Mouse (Mus musculus): Measurements from ENCODE around the gene Wfikkn2. TPM values are rescaled to one million over a fixed set of nuclear protein-coding genes. Genes with fewer than 3 reads are reported as not detected.

Wfikkn2 gene
- polyA plus RNA-seq, 1 experiment from 2014 or later, result 0.45 TPM

DNA sequence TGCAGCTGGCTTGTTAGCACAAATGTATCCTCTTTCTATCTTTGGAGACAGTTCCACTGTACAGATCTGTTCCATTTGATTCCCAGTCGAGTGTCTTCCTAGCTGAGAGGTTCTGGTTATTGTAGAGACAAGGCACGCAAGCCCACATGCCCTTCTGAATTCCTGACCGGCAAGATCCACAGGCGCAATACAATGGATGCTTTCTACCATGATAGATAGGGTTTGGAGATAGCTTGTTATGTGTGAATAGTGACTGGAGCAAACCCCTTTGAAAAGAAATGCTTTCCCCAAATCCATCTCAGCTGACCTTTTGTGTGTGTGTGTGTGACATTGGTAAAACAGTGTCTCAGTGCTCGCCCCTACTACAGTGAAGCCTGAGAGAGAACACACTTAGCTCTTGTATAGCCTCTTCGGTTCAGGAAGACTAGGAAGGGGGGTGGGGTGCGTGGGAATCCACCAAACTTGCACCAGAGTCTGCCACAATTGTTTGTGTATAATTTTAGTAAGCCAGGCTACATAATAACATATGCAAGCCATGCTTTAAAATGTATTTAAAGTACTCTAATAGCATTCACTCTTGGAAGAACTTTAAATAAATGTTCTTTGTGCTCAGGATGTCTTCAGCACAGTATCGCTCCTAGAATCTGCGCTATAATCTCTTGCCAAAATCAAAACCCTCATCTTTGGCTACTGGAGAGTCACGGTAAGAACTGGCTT lies 39.2 kb downstream of the Wfikkn2 start:
- TF ChIP-seq CTCF (IDR thresholded peaks at IDR 0.05; ENCODE audit: low read depth), result no peak
- no peak for DNase-seq
- Histone ChIP-seq H3K4me2 (no peak overlapping the region), H3K4me3 (ENCODE audit: low read depth, low read length) (no peak overlapping the region), H3K9ac (no peak overlapping the region), H3K36me3 (ENCODE audit: insufficient read depth) (no peaks in the 10 kb centered on the region), H3K4me1 (ENCODE audit: insufficient read depth) (no peaks in the 10 kb centered on the region), H3K27ac (ENCODE audit: low read depth) (no peak overlapping the region), H3K27me3 (ENCODE audit: insufficient read depth, low read length) (no peaks in the 10 kb centered on the region), H3K9me3 (ENCODE audit: low read depth, low read length) (no peaks in the 10 kb centered on the region)
- no peak for ATAC-seq (ENCODE audit: insufficient read depth)
- 66% methylated on average over 10 of the region's 10 CpGs for WGBS

DNA sequence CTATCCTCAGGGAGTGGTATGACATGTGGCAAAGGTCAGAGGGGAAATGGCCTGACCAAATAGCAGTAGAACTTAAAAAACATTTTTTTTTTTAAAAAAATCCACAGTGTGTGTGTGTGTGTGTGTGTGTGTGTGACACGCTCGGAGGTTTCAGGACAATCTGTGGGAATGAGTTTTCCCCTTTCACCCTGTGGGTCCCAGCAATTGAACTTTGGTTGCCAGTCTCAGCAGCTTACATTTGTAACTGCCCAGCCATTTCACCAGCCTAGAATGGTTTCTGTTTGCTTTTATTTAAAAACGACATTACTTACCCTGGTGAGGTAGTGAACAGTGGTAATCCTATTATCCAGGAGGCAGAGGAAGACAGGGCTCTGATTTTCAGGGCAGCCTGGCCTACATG lies 42.7 kb downstream of the Wfikkn2 start:
- no peaks in the 10 kb centered on the region for H3K4me1 ChIP-seq (ENCODE audit: insufficient read depth)
- WGBS, result 60% methylated on average over 3 of the region's 3 CpGs
- no peak for ATAC-seq (ENCODE audit: insufficient read depth)

DNA sequence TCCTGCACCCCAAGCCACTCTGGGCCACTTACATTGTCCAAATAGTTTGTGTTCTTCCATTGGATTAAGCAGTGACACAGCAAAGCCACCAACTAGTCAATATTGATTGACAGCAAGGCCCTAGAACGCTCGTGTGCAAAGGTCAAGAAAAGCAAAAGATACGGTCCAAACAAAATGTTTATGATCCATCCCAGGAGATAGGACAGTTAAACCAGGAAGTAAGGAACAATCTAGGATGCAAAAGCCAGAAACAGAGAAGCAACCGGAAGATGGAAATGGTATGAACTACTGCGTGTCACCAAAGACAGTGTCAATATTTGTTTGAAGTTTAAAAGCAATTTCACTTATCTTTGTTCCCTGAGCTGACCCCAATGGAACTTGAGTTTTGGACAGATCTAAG lies 43.7 kb downstream of the Wfikkn2 start:
- no peak overlapping the region for H3K27ac ChIP-seq (ENCODE audit: low read depth)
- H3K27me3 ChIP-seq (ENCODE audit: insufficient read depth, low read length), result no peaks in the 10 kb centered on the region
- no peak overlapping the region for H3K4me3 ChIP-seq (ENCODE audit: low read depth, low read length)
- DNase-seq (no peak), ATAC-seq (ENCODE audit: insufficient read depth) (no peak)
- no peaks in the 10 kb centered on the region for H3K36me3 ChIP-seq (ENCODE audit: insufficient read depth)
- no peak overlapping the region for H3K4me2 ChIP-seq
- WGBS, result 60% methylated on average over 5 of the region's 5 CpGs
- no peak for TF ChIP-seq CTCF (IDR thresholded peaks at IDR 0.05; ENCODE audit: low read depth)
- H3K9ac ChIP-seq, result no peak overlapping the region
- H3K4me1 ChIP-seq (ENCODE audit: insufficient read depth), result no peaks in the 10 kb centered on the region
- H3K9me3 ChIP-seq (ENCODE audit: low read depth, low read length), result no peaks in the 10 kb centered on the region

More for the DNA sequence above, 42.7 kb downstream of the Wfikkn2 start:
- no peak for DNase-seq
- no peak for TF ChIP-seq CTCF (IDR thresholded peaks at IDR 0.05; ENCODE audit: low read depth)
- Histone ChIP-seq H3K4me3 (ENCODE audit: low read depth, low read length) (no peak overlapping the region), H3K27ac (ENCODE audit: low read depth) (no peak overlapping the region), H3K36me3 (ENCODE audit: insufficient read depth) (no peaks in the 10 kb centered on the region), H3K9me3 (ENCODE audit: low read depth, low read length) (no peaks in the 10 kb centered on the region), H3K4me2 (no peak overlapping the region), H3K27me3 (ENCODE audit: insufficient read depth, low read length) (no peaks in the 10 kb centered on the region), H3K9ac (no peak overlapping the region)

DNA sequence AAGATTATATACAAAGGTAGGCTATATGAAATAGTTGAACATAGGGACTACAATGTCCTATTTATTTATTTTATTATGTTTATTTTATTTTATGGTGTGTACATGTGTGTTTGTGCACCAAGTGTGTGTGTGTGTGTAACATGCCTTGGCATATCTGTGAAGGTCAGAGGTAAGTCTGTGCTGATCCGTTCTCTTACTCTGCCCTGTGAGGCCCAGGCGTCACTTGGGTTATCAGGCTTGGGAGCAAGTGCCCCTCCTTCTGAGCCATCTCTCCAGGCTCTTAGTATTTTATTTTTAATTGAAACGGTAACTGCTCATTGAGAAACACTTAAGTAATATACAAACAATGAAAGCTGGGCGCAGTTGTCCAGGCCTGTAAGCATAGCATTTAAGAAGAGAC lies 45.4 kb downstream of the Wfikkn2 start:
- DNase-seq (no peak), ATAC-seq (ENCODE audit: insufficient read depth) (no peak)
- Histone ChIP-seq H3K4me3 (ENCODE audit: low read depth, low read length) (no peak overlapping the region), H3K36me3 (ENCODE audit: insufficient read depth) (no peaks in the 10 kb centered on the region), H3K9ac (no peak overlapping the region), H3K27me3 (ENCODE audit: insufficient read depth, low read length) (no peaks in the 10 kb centered on the region), H3K27ac (ENCODE audit: low read depth) (no peak overlapping the region), H3K4me2 (no peak overlapping the region), H3K4me1 (ENCODE audit: insufficient read depth) (no peaks in the 10 kb centered on the region), H3K9me3 (ENCODE audit: low read depth, low read length) (no peaks in the 10 kb centered on the region)
- no peak for TF ChIP-seq CTCF (IDR thresholded peaks at IDR 0.05; ENCODE audit: low read depth)
- 57% methylated on average over 4 of the region's 4 CpGs for WGBS

DNA sequence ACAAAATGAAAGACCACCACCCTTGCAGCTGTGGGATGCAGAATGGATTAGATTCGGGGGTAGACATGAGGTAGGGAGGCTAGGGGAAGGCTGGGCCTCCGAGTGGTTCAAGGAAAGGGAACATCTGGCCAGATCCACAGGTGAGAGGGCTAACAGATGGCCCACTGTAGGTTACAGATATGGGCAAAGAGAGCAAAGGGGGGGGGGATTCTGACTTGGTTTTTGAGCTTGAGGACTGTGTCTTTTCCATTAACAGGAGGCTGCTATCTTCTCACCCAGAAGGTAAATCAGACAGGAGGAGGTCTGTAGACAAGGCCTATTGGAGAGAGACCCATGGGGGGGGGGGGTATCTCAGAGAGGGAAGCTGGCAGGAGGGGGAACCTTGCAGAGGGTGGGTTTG lies 46.0 kb downstream of the Wfikkn2 start:
- no peak for ATAC-seq (ENCODE audit: insufficient read depth)

DNA sequence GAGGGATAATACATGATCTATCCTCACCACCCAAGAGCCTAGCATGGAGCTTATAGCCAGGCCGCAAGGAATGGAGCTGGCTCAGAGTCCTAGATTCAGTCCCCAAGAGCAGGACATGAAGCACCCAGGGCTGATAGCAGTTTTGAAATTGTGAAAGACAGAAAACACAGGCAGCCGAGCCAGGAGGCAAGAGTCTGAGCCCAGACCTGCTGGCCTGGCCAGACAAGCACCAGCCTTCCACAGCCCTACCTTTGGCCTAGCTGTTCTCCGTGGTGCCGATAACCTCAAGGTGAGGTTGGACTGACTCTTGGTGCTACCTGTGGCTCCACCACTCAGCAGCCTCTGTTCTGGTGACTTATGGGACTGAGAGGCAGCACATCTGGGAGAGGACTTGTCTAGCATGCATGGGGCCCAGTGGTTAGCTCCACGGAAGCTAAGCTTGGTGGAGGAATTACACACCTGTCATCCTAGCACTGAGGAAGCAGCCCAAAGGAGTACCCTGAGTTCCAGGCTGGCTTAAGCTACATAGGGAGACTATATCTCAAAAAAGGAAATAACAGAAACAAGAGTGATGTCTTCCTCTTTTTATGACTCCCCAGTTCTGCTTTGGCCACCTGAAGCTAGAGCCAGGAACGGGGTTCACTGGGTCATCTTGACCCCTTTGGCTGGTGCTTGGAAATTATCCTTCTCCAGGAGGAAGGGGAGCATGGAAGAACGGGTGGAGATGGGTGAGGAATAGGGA lies 47.2 kb downstream of the Wfikkn2 start:
- WGBS, result 83% methylated on average over 7 of the region's 7 CpGs
- no peak for TF ChIP-seq CTCF (IDR thresholded peaks at IDR 0.05; ENCODE audit: low read depth)
- Histone ChIP-seq H3K4me2 (no peak overlapping the region), H3K27me3 (ENCODE audit: insufficient read depth, low read length) (no peaks in the 10 kb centered on the region), H3K36me3 (ENCODE audit: insufficient read depth) (no peaks in the 10 kb centered on the region), H3K4me1 (ENCODE audit: insufficient read depth) (no peaks in the 10 kb centered on the region), H3K27ac (ENCODE audit: low read depth) (no peak overlapping the region), H3K4me3 (ENCODE audit: low read depth, low read length) (no peak overlapping the region), H3K9me3 (ENCODE audit: low read depth, low read length) (no peaks in the 10 kb centered on the region), H3K9ac (no peak overlapping the region)
- ATAC-seq (ENCODE audit: insufficient read depth), result no peak
- DNase-seq, result no peak

More for the DNA sequence above, 46.0 kb downstream of the Wfikkn2 start:
- H3K4me2 ChIP-seq, result no peak overlapping the region
- H3K36me3 ChIP-seq (ENCODE audit: insufficient read depth), result no peaks in the 10 kb centered on the region
- H3K27ac ChIP-seq (ENCODE audit: low read depth), result no peak overlapping the region
- WGBS, result 81% methylated on average over 2 of the region's 2 CpGs
- no peak for DNase-seq
- TF ChIP-seq CTCF (IDR thresholded peaks at IDR 0.05; ENCODE audit: low read depth), result no peak
- no peak overlapping the region for H3K4me3 ChIP-seq (ENCODE audit: low read depth, low read length)
- no peaks in the 10 kb centered on the region for H3K4me1 ChIP-seq (ENCODE audit: insufficient read depth)
- H3K9ac ChIP-seq, result no peak overlapping the region
- H3K9me3 ChIP-seq (ENCODE audit: low read depth, low read length), result no peaks in the 10 kb centered on the region
- H3K27me3 ChIP-seq (ENCODE audit: insufficient read depth, low read length), result no peaks in the 10 kb centered on the region

DNA sequence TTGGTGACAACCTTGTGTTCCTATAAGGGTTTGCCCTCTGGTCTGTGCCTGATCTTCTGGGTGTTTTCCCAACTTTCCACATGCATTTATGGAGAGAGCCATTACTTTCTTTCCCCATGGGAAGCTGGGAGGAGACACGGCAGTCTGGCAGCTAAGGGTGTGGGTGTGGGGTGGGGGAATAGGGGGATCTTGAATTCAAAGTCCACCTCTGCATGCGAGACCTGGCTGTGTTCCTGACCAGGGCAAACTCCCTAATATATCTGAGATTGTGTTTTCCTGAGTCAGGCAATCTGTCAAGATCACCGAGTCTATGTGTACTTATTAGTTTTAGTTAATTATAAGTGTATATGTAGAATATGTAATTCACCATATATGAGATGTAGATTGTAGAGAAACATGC lies 49.5 kb downstream of the Wfikkn2 start:
- H3K36me3 ChIP-seq (ENCODE audit: insufficient read depth), result no peaks in the 10 kb centered on the region
- TF ChIP-seq CTCF (IDR thresholded peaks at IDR 0.05; ENCODE audit: low read depth), result no peak
- no peaks in the 10 kb centered on the region for H3K9me3 ChIP-seq (ENCODE audit: low read depth, low read length)
- no peaks in the 10 kb centered on the region for H3K27me3 ChIP-seq (ENCODE audit: insufficient read depth, low read length)
- H3K27ac ChIP-seq (ENCODE audit: low read depth), result no peak overlapping the region
- no peak overlapping the region for H3K4me3 ChIP-seq (ENCODE audit: low read depth, low read length)
- no peaks in the 10 kb centered on the region for H3K4me1 ChIP-seq (ENCODE audit: insufficient read depth)
- WGBS, result 69% methylated on average over 3 of the region's 3 CpGs
- DNase-seq (no peak), ATAC-seq (ENCODE audit: insufficient read depth) (no peak)
- H3K9ac ChIP-seq, result no peak overlapping the region
- H3K4me2 ChIP-seq, result no peak overlapping the region
